Mouse (Mus musculus) olfactory bulb, adult 2 months (tissue): ENCODE data around the gene Gm15517.

Source experiments
- CTCF ChIP-seq: fragments of 200-500 bp; IDR thresholded peaks from 2 replicates; pipeline ENCODE4 v1.5.1; 2012; ENCODE audit warnings: low read depth, mild to moderate bottlenecking, low read length, moderate library complexity; ENCODE audit not compliant: insufficient read depth
- POLR2A ChIP-seq: fragments of 200-500 bp; IDR thresholded peaks from 2 replicates; pipeline ENCODE4 v1.6.1; 2012; ENCODE audit warnings: mild to moderate bottlenecking, low read depth, low read length, moderate library complexity; ENCODE audit not compliant: insufficient read depth

DNA sequence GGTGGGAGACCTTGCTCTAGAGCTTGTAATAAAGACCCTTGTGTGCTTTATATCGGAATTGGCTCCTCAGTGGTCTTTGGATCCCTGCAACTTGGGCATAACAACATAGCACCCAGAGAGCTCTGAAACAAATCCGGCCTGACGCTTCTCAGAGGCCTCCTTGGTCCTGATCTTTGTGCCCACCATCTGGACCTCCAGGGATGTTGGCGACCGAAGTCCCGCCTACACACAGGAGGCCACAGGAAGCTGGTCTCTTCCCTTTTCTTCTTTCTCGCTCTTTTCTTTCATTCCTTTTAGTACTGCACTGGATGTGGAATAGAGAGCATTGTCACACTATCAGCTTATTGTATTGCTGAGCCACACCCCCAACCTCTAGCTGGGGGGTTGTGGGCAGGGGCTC, 12.2 kb downstream of the Gm15517 start:
- TF ChIP-seq CTCF = no peak
- no peak for TF ChIP-seq POLR2A
